18 mouse cellular contexts compared by ENCODE assay signal in genomic region chr4:149930755-149931154, GRCm38 (mm10). TPM values are rescaled to one million over a fixed set of nuclear protein-coding genes. Genes with fewer than 3 reads are reported as not detected.
DNase-seq lines count a peak whose midpoint lies in the region; ATAC-seq and TF ChIP-seq lines count a peak whose summit lies in the region.
"Had no signal": no experiment of that assay in that cellular context is flagged by ENCODE, and none has a peak within 500 bp of the region (broad histone marks: within the 10 kb centered on the region; RNA-seq: fewer than 3 reads in every experiment).

No protein-coding gene starts in this region.

- no peak for TF ChIP-seq POLR2A in myocyte (IDR thresholded peaks at IDR 0.05; ENCODE audit: insufficient read length, low read depth)

- ATAC-seq in embryonic facial prominence, embryonic 14.5 days (ENCODE audit: low read depth) = no peak
- ATAC-seq: activated CD4-positive, CD25-positive, alpha-beta regulatory T cell, adult 4 months; CD4-positive, CD25-positive, alpha-beta regulatory T cell, adult 4 months; Patski had no signal

- no peak overlapping the region for H3K27ac ChIP-seq in embryonic facial prominence, embryonic 14.5 days (replicated peaks; ENCODE audit: low read depth, low read length)
- H3K27ac ChIP-seq in embryonic facial prominence, embryonic 10.5 days (replicated peaks) = no peak overlapping the region

- peaks cover 32% of the 10 kb centered on the region for H3K79me2 ChIP-seq in myocyte (ENCODE audit: control insufficient read depth, insufficient read depth)

- no peak overlapping the region for H3ac ChIP-seq in myocyte (ENCODE audit: control insufficient read depth, insufficient read length)

- no peak overlapping the region for H3K4me2 ChIP-seq in embryonic facial prominence, embryonic 14.5 days (ENCODE audit: low read depth, low read length)
- H3K4me2 ChIP-seq in myocyte (ENCODE audit: low read depth) = no peak overlapping the region

- WGBS in embryonic facial prominence, embryonic 14.5 days = 50% methylated on average over 3 of the region's 3 CpGs
- 64% methylated on average over 3 of the region's 3 CpGs for WGBS in embryonic facial prominence, embryonic 10.5 days

- no peaks in the 10 kb centered on the region for H3K36me3 ChIP-seq in embryonic facial prominence, embryonic 14.5 days (ENCODE audit: control insufficient read depth, insufficient read depth, low read length)
- H3K36me3 ChIP-seq in embryonic facial prominence, embryonic 10.5 days (replicated peaks) = peaks cover 19% of the 10 kb centered on the region
- H3K36me3 ChIP-seq in myocyte (ENCODE audit: control insufficient read depth, insufficient read depth) = peaks cover 8% of the 10 kb centered on the region
- H3K36me3 ChIP-seq: G1E had no signal

- 0 out of 2 replicates have a peak, but pooled peaks cover 3% of the 10 kb centered on the region for H3K9me3 ChIP-seq in embryonic facial prominence, embryonic 14.5 days (ENCODE audit: control insufficient read depth, low read length)
- peaks cover 6% of the 10 kb centered on the region; the same call in 1 of the 2 replicates for H3K9me3 ChIP-seq in embryonic facial prominence, embryonic 10.5 days
- H3K9me3 ChIP-seq: G1E had no signal

- H3K4me3 ChIP-seq in embryonic facial prominence, embryonic 14.5 days (ENCODE audit: low read depth, low read length) = no peak overlapping the region
- H3K4me3 ChIP-seq in embryonic facial prominence, embryonic 10.5 days = no peak overlapping the region
- H3K4me3 ChIP-seq in myocyte = no peak overlapping the region

- no peaks in the 10 kb centered on the region for H3K27me3 ChIP-seq in embryonic facial prominence, embryonic 14.5 days (replicated peaks; ENCODE audit: control insufficient read depth, insufficient read depth, low read length)
- H3K27me3 ChIP-seq in embryonic facial prominence, embryonic 10.5 days (replicated peaks; ENCODE audit: low read depth, poor library complexity, severe bottlenecking) = no peaks in the 10 kb centered on the region
- H3K27me3 ChIP-seq in myocyte (ENCODE audit: control insufficient read depth, insufficient read depth, insufficient read length) = no peaks in the 10 kb centered on the region
- H3K27me3 ChIP-seq: Patski had no signal

- no peak for DNase-seq in embryonic facial prominence, embryonic 14.5 days (ENCODE audit: low spot score)
- no peak for DNase-seq in embryonic facial prominence, embryonic 10.5 days (ENCODE audit: low spot score)
- DNase-seq in spleen, postnatal 4 days (ENCODE audit: low spot score in 2 of 2) = no peak
- DNase-seq: adrenal gland, adult 2 months; adrenal gland, adult 8-10 months; adrenal gland, postnatal 10 days; adrenal gland, postnatal 14 days; adrenal gland, postnatal 25 days; adrenal gland, postnatal 36 days; B cell, adult 2 months; cerebellum, adult 11 months; cerebellum, adult 11-12 months; cerebellum, adult 18-20 months had no signal

- no peaks in the 10 kb centered on the region for H3K4me1 ChIP-seq in embryonic facial prominence, embryonic 14.5 days (ENCODE audit: control insufficient read depth, insufficient read depth, low read length)
- peaks cover 27% of the 10 kb centered on the region; the same call in 1 of the 2 replicates for H3K4me1 ChIP-seq in embryonic facial prominence, embryonic 10.5 days

- peak overlapping the region; percentile 14; the same call in 1 of the 2 replicates for H3K9ac ChIP-seq in embryonic facial prominence, embryonic 14.5 days (ENCODE audit: low read depth, low read length)

TF ChIP-seq in myocyte, 11 proteins besides CTCF, POLR2A, EP300 and RAD21:
- TF ChIP-seq E2F4 (IDR thresholded peaks at IDR 0.05; ENCODE audit: insufficient read depth) = no peak
- TF ChIP-seq MYOD1 (IDR thresholded peaks at IDR 0.05; ENCODE audit: control insufficient read depth in 1 of 3, insufficient read length in 2 of 3, low read depth in 2 of 3) = peak in 1 of 3 experiments; percentile 70
- peak; percentile 36 to 65 (median 38) for TF ChIP-seq MYOG (IDR thresholded peaks at IDR 0.05; ENCODE audit: control insufficient read depth in 1 of 3, insufficient read depth in 1 of 3, insufficient read length in 2 of 3, low read depth in 2 of 3)
- TF ChIP-seq POLR2AphosphoS2 (IDR thresholded peaks at IDR 0.05; ENCODE audit: insufficient read length, low read depth) = no peak

RNA-seq across cellular contexts. Expression of gene Spsb1, which starts 24.1 kb away (rescaled TPM):
- 16.3 and 19.6 TPM in 2 replicates for polyA plus RNA-seq in embryonic facial prominence, embryonic 14.5 days (2014; fragmentation: Nextera tagmentation; extraction: Ambion mirVana)
- 16.7 and 21.4 TPM in 2 replicates for polyA plus RNA-seq in embryonic facial prominence, embryonic 10.5 days (2016; fragmentation: Nextera tagmentation; extraction: Ambion mirVana)
- 22.6 TPM for polyA plus RNA-seq in myocyte (2012; fragmentation: generic; extraction: Trizol)
